Mouse (Mus musculus): Measurements from ENCODE around the gene Vmn2r31. TPM values are rescaled to one million over a fixed set of nuclear protein-coding genes. Genes with fewer than 3 reads are reported as not detected.
"Not testable (repeated sequence)": the region's sequence is repeated elsewhere in the genome, so short reads cannot be mapped to it uniquely, and the experiment has no call there.

Gene Vmn2r31
- polyA plus RNA-seq (2012; rRNA removed) = not detected in 2 replicates

DNA sequence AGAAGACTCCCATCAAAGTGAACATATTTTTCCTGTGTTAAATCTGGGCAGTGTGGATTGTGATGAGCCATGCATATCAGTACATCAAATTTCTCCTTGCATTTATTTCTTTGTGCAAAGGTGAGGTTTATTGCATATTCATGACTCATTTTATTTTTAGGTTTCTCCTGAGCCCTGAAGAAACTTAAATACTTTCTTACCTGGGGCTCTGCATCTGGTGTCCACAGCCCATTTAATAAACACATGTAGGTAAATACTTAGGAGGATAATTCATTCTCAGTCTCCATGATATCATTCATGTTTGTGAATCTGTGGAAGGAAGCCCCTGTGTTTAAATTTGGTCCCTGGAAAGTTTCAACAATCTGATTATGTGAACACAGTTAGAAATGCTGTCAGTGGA is at the start of gene Vmn2r31:
TSS of gene Vmn2r31 (minus strand) at position 101 of the 400 bp plus-strand sequence.
- not testable (repeated sequence) for DNase-seq (ENCODE audit: low spot score)

DNA sequence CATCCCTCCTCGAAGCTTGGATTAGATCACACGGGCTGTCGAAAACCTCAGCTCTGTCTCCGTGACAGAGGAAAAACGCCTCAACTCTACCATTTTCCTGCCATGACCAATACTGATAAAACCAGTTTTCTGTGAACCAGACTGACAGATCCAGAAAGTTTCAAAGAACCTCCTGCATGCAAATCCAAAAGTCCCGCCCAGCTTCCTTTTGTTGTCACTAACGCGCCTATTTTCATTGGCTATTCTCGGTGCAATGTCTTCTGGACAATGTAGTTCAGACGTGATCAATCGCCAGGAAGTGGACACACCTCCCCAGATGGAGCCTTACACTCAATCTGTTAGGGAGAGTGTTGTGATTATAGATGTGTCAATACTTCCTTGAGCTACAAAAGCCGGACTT is 25.1 kb downstream of the Vmn2r31 start, which contains the start of gene Gm45783:
TSS of gene Gm45783 (minus strand) at position 143 of the 400 bp plus-strand sequence.
- DNase-seq (ENCODE audit: low spot score) = not testable (repeated sequence)

DNA sequence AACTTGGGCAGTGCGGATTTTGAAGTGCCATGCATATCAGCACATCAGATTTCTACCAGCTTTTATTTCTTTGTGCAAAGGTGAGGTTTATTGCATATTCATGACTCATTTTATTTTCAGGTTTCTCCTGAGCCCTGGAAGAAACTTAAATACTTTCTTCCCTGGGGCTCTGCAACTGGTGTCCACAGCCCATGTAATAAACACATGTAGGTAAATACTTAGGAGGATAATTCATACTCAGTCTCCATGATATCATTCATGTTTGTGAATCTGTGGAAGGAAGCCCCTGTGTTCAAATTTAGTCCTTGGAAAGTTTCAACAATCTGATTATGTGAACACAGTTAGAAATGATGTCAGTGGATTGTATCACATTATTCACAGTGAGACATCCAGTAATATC is 62.0 kb downstream of the Vmn2r31 start, which contains the start of gene Vmn2r30:
TSS of gene Vmn2r30 (minus strand) at position 101 of the 400 bp plus-strand sequence.
- DNase-seq (ENCODE audit: low spot score) = not testable (repeated sequence)

Other genes with a start within 250 kb of the Vmn2r31 start
- gene Zfp418, start 228.4 kb downstream of the Vmn2r31 start, polyA plus RNA-seq (2012; rRNA removed) = 2.2 and 2.7 TPM in 2 replicates
- 8.4 and 10.1 TPM in 2 replicates for gene Zfp772, start 189.7 kb downstream of the Vmn2r31 start, polyA plus RNA-seq (2012; rRNA removed)
- 1.7 and 3.1 TPM in 2 replicates for gene Vmn2r29, start 152.4 kb downstream of the Vmn2r31 start, polyA plus RNA-seq (2012; rRNA removed)
- gene Gm45844, start 121.4 kb downstream of the Vmn2r31 start, polyA plus RNA-seq (2012; rRNA removed) = 4.1 and 5.7 TPM in 2 replicates
- 31.9 and 35.7 TPM in 2 replicates for gene Clcn4, start 98.9 kb downstream of the Vmn2r31 start, polyA plus RNA-seq (2012; rRNA removed)
- gene Vmn2r30, start 62.1 kb downstream of the Vmn2r31 start, polyA plus RNA-seq (2012; rRNA removed) = 0.01 TPM in 1 of 2 replicates, not detected in the other
- gene Gm45783, start 25.1 kb downstream of the Vmn2r31 start, polyA plus RNA-seq (2012; rRNA removed) = not detected in 2 replicates
- not detected in 2 replicates for gene Vmn2r32, start 80.3 kb upstream of the Vmn2r31 start, polyA plus RNA-seq (2012; rRNA removed)
- not detected in 2 replicates for gene Vmn2r33, start 167.1 kb upstream of the Vmn2r31 start, polyA plus RNA-seq (2012; rRNA removed)

All from urinary bladder, adult 2 months (tissue).